Mouse (Mus musculus) liver, adult 2 months (tissue): ENCODE measurements around the gene Prim2.

Experiments
- CTCF ChIP-seq: fragments of 200-500 bp; IDR thresholded peaks from 2 replicates; pipeline ENCODE4 v1.5.1; 2011; ENCODE audit warnings: low read depth, low read length, control low read depth
- POLR2A ChIP-seq: fragments of 200-500 bp; IDR thresholded peaks from 2 replicates; pipeline ENCODE4 v1.6.1; 2011; ENCODE audit warnings: low read length, control low read depth; ENCODE audit not compliant: insufficient read depth; ENCODE audit errors: extremely low read depth

DNA sequence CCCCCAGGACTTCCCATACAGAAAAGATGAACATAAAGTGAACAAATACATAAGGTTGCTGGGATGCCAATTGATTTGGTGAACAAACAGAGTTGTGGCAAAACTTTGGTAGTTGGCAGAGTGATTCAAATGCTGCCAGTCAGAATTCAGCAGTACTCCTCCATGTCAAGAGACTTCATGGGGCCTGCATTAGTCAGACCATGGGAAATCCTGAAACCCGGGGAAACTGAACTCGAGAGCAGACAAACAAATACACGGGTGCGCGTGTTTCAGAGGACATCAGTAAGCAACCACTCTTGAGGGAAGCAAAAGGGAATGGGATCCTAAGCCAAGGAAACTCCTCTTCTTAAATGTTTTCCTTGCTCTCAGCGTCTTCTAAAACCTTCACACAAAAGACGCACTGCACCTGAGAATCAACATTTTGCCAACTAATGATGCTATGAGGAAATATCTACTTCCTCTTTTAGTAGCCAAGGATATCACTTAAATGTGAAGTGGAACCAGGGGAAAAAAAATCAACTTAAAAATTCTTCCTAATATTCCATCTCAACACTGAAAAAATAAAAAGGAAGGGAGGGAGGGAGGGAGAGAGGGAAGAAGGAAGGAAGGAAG is 77.5 kb downstream of the Prim2 start:
- TF ChIP-seq CTCF, result no peak
- TF ChIP-seq POLR2A, result no peak
